Mouse (Mus musculus) limb, embryonic 15.5 days (tissue): ENCODE measurements around the gene Nbeal2. TPM values are rescaled to one million over a fixed set of nuclear protein-coding genes. Genes with fewer than 3 reads are reported as not detected.

ENCODE experiments used
- ATAC-seq: fragments of 200-750 bp; cut with Nextera tagmentation; 2 replicates; pipeline ENCODE4 v1.8.0; 2017; ENCODE audit warnings: low read depth, moderate TSS enrichment; ENCODE audit not compliant: insufficient number of reproducible peaks, low FRiP score, low TSS enrichment
- H3K27ac ChIP-seq: fragments of 300-500 bp; sonication (generic); 2 replicates; pipeline ENCODE4 v1.5.1; 2015; ENCODE audit warnings: moderate library complexity, mild to moderate bottlenecking, inconsistent platforms
- H3K27me3 ChIP-seq: fragments of 300-500 bp; sonication (generic); 2 replicates; pipeline ENCODE4 v1.6.1; 2015; ENCODE audit warnings: inconsistent platforms
- H3K36me3 ChIP-seq: fragments of 300-500 bp; sonication (generic); 2 replicates; pipeline ENCODE4 v1.6.1; 2015; ENCODE audit warnings: inconsistent platforms
- H3K4me1 ChIP-seq: fragments of 300-500 bp; sonication (generic); 2 replicates; pipeline ENCODE4 v1.6.1; 2015; ENCODE audit warnings: inconsistent platforms
- H3K4me2 ChIP-seq: fragments of 300-500 bp; sonication (generic); 2 replicates; pipeline ENCODE4 v1.6.1; 2015; ENCODE audit warnings: mild to moderate bottlenecking, inconsistent platforms
- H3K4me3 ChIP-seq: fragments of 300-500 bp; sonication (generic); 2 replicates; pipeline ENCODE4 v1.5.1; 2015; ENCODE audit warnings: mild to moderate bottlenecking, inconsistent platforms
- H3K9ac ChIP-seq: fragments of 300-500 bp; sonication (generic); 2 replicates; pipeline ENCODE4 v1.6.1; 2015; ENCODE audit warnings: inconsistent platforms
- H3K9me3 ChIP-seq: fragments of 300-500 bp; sonication (generic); 2 replicates; pipeline ENCODE4 v1.6.1; 2016; ENCODE audit warnings: inconsistent platforms
- WGBS: fragments of 180-500 bp; shearing (Covaris S2); methylation state at CpG from one replicate; pipeline ENCODE4 v1.1.7; 2015; 5-methylcytosine and 5-hydroxymethylcytosine counted together
- polyA plus RNA-seq: library from polyadenylated mRNA; unstranded; fragments of >200 nt; fragmentation: Nextera tagmentation; extraction: Ambion mirVana; gene quantifications from 2 replicates; pipeline ENCODE4 v1.2.1, GENCODE M21; 2015

Gene Nbeal2
- polyA plus RNA-seq, 1 experiment from 2014 or later, result 5.7 TPM

- Histone ChIP-seq H3K4me1 (peaks cover 38% of the 10 kb centered on the region), H3K9ac (peak within 1 kb of the TSS; percentile 73), H3K4me2 (peak within 1 kb of the TSS; percentile 62), H3K27ac (peak within 1 kb of the TSS; percentile 91), H3K4me3 (peak within 1 kb of the TSS; percentile 83), H3K27me3 (peaks cover 26% of the 10 kb centered on the region), H3K9me3 (no peaks in the 10 kb centered on the region), H3K36me3 (0 out of 2 replicates have a peak, but pooled peaks cover 8% of the 10 kb centered on the region)
- under 1% methylated on average over 52 of the region's 52 CpGs for WGBS
- ATAC-seq, result peak; percentile 94
These were observed 2.6 kb upstream of the Nbeal2 start, which contains the start of gene Ccdc12 for GRCm38 (mm10) chr9:110656249-110657221. Ccdc12 (plus strand) TSS chr9:110656503.

DNA sequence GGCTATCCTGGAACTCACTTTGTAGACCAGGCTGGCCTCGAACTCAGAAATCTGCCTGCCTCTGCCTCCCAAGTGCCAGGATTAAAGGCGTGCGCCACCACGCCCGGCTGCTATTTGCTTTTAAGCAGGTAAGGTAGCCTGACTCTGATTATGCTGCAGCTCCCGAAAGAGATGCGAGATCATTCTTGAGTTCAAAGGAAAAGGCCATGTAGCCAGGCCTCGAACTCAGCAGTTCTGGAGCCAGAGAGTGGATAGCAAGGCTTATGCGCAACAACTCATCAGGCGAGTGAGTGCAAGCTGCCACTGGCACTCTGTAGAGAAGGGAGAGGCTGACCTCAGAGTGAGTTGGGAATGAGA is 1.7 kb upstream of the Nbeal2 start:
- Histone ChIP-seq H3K36me3 (0 out of 2 replicates have a peak, but pooled peaks cover 8% of the 10 kb centered on the region), H3K4me1 (peaks cover 38% of the 10 kb centered on the region), H3K9me3 (no peaks in the 10 kb centered on the region), H3K4me2 (peak overlapping the region; percentile 62), H3K9ac (no peak overlapping the region), H3K27ac (peak overlapping the region; percentile 57), H3K4me3 (peak overlapping the region; percentile 83), H3K27me3 (peaks cover 34% of the 10 kb centered on the region)
- ATAC-seq, result no peak
- WGBS, result 83% methylated on average over 10 of the region's 10 CpGs

DNA sequence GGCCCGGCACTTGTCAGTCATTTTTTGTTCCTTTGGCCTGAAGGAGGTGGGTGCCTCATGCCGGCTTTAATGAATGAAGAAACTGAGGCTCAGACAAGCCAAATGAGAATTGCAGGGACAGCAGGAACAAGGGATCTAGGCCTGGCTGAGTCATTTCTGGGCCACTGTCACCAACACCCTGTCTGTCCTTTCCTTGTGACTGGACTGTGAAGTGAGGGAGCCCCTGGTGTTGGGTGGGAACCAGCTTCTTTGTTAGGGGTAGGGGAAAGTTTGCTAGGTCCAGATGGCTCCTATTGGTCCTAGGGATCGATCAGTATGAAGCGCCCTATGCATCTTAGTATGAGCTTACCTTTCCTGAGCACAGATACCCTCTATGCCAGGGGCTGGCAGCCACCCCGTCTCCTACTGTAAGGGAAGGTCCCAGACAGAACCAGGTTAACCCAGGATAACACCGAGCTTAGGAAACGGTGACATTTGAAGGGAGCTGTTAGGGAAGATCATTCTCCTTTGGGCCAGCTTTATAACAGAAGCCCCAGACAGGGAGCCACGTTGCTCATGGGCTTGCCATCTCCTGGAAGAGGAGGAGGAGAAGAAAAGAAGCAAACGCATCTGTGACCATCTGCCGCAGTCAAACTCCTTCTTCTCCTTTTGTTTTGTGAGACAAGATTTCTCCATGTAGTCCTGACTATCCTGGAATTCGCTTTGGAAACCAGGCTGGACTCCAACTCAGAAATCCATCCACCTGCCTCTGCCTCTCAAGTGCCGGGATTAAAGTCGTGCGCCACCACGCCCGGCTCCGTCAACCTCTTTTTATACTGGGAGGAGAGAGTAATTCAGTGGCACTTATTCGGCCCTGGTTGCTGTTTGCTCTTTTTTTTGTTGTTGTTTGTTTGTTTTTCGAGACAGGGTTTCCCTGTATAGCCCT is 1.0 kb upstream of the Nbeal2 start:
- no peak overlapping the region for H3K9ac ChIP-seq
- H3K4me2 ChIP-seq, result peak overlapping the region; percentile 99
- H3K36me3 ChIP-seq, result 0 out of 2 replicates have a peak, but pooled peaks cover 8% of the 10 kb centered on the region
- 79% methylated on average over 19 of the region's 19 CpGs for WGBS
- no peak for ATAC-seq
- peak overlapping the region; percentile 58 for H3K4me3 ChIP-seq
- H3K4me1 ChIP-seq, result peaks cover 38% of the 10 kb centered on the region
- H3K27me3 ChIP-seq, result peaks cover 37% of the 10 kb centered on the region
- H3K27ac ChIP-seq, result peak overlapping the region; percentile 38
- H3K9me3 ChIP-seq, result no peaks in the 10 kb centered on the region

DNA sequence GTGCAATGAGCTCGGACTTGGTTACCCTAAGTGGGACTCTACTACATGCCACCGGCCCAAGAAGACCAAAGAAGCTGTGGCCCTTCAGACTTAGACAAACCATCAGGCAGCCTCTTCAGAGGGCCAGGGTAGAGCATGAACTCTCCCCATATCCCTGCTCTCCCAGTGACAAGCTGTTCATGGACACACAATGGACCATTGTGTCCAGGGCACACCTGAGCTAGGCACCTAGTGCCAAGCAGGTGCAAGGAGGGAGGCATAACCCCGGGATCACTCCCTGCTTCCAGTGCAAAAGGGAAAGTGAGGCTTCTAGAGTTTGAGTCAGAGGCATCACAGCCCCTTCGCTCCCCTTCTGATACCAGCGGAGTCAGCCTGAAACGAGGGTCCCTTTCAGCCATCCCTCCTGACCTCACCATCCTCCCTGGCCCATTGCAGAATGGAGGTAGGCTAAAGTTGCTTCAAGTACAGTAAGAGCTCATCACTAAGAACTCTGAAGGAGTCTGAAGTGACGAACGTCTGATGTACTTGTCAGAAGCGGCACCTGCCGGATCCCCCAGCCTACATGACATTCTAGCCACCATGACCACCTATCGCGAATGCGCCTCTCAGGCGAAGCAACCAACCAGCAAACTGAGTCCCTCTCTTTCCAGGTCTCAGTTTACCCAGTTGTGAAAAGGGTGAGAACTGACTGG is 852 bp downstream of the Nbeal2 start:
- Histone ChIP-seq H3K4me2 (peak overlapping the region; percentile 99), H3K4me1 (peaks cover 38% of the 10 kb centered on the region), H3K27me3 (peaks cover 38% of the 10 kb centered on the region), H3K27ac (peak overlapping the region; percentile 63), H3K36me3 (no peaks in the 10 kb centered on the region), H3K4me3 (peak overlapping the region; percentile 58), H3K9ac (0 out of 2 replicates have a peak overlapping the region, but pooled peaks have one; percentile 33), H3K9me3 (no peaks in the 10 kb centered on the region)
- 23% methylated on average over 14 of the region's 14 CpGs for WGBS
- ATAC-seq, result no peak

DNA sequence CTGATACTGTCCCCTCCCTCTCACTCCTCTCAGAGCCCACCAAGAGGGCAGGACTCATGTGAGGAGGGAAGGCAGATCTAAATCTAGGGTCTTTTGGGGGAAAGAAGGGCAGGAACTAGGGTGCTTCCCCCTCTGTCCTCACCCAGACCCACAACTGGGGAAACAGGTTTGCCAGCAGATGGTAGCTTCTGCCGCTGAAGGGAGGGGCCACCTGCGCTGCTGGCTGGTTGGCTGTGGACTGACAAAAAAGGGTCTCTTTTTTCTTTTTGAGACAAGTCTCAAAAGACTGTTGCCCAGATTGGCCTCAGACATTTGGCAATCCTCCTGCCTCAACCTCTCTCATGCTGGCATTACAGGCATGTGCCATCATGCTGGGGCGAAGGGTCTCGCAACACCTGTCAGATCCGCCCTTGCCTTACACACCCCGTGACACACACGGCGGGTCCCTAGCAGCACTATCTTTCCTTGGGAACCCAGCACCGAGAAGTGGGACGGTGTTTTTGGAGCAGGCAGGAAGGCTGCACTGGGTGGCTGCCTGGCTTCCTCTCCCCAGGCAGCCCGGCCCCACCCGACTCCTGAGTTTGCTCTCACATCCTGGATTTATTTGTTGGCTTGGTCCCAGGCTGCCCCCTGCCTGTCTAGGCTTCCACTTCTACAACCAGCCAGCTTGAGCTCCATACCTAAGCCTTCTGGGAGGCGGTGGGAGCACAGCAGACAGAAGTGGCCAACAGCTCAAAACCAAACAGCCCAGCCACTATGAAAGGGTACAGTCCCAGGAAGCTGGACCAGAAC is 1.8 kb downstream of the Nbeal2 start:
- 23% methylated on average over 13 of the region's 13 CpGs for WGBS
- ATAC-seq, result no peak
- Histone ChIP-seq H3K27ac (peak overlapping the region; percentile 63), H3K4me2 (peak overlapping the region; percentile 99), H3K36me3 (no peaks in the 10 kb centered on the region), H3K9ac (no peak overlapping the region), H3K4me1 (peaks cover 34% of the 10 kb centered on the region), H3K27me3 (peaks cover 38% of the 10 kb centered on the region), H3K9me3 (no peaks in the 10 kb centered on the region), H3K4me3 (peak overlapping the region; percentile 58)

DNA sequence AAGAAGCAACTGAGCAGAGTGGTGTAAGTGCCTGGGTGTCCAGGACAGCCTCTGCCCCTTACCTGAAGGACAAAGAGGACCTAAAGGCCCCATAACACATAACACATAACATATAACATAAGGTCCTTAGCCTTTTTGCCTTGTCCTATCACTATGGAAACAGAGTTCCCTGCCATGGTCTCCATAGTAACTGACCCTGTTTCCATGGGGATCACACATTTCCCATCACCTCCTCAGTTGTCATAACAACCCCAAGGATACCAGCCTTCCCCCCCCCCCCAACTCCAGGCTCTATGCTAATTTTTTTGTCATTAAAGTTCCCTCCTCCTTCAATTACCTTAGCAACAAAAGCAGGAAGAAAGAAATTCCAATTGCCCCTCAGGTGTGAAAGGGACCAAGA is 4.2 kb downstream of the Nbeal2 start:
- Histone ChIP-seq H3K9ac (no peak overlapping the region), H3K36me3 (no peaks in the 10 kb centered on the region), H3K27ac (no peak overlapping the region), H3K9me3 (no peaks in the 10 kb centered on the region), H3K4me3 (no peak overlapping the region), H3K4me2 (no peak overlapping the region), H3K27me3 (peaks cover 38% of the 10 kb centered on the region), H3K4me1 (peaks cover 26% of the 10 kb centered on the region)
- no peak for ATAC-seq

DNA sequence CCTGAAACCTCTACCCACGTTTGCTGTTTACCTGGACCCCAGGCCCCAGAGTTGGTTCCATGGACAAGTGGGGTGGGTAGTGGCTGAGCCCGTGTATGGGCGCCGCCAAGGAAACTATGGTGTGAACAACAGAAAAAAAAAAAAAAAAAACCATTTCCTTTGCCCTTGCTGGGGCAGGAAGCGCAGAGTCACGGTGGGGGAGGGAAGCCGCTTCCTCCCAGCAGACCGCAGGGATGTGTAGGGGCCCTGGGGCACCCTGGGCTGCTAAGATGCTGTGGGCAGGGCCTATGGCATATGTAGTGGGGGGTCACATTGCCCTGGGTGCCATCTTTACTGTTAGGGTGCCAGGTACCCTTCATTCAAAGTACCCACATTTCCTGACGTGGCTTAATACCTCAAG is 8.7 kb downstream of the Nbeal2 start:
- no peak overlapping the region for H3K4me3 ChIP-seq
- 71% methylated on average over 9 of the region's 9 CpGs for WGBS
- no peaks in the 10 kb centered on the region for H3K36me3 ChIP-seq
- no peak overlapping the region for H3K4me2 ChIP-seq
- no peak overlapping the region for H3K9ac ChIP-seq
- ATAC-seq, result no peak
- no peaks in the 10 kb centered on the region for H3K4me1 ChIP-seq
- H3K27me3 ChIP-seq, result peaks cover 3% of the 10 kb centered on the region; the same call in 1 of the 2 replicates
- H3K27ac ChIP-seq, result no peak overlapping the region
- no peaks in the 10 kb centered on the region for H3K9me3 ChIP-seq

DNA sequence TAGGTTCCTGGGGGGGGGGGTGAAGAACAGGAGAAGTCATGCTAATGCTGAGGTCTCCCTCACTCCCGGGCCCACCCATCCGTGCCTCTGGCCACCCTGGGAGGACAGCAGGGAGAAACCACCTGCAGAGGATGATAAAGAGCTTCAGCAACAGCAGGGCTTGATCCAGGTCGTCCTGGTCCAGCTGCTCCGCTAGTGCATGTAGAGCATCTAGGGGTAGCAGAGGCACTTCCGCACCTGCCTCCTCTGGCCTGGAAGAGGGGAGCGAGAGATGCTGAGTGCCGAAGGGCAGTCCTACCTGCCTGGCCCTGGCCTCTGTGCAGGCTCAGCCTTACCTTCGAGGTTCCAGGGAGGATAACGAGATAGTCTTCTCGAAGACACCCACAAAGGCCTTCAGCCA is 9.7 kb downstream of the Nbeal2 start:
- 84% methylated on average over 10 of the region's 10 CpGs for WGBS
- no peaks in the 10 kb centered on the region; the same call in 1 of the 2 replicates for H3K27me3 ChIP-seq
- H3K27ac ChIP-seq, result no peak overlapping the region
- no peaks in the 10 kb centered on the region for H3K4me1 ChIP-seq
- no peak overlapping the region for H3K9ac ChIP-seq
- no peak for ATAC-seq
- H3K36me3 ChIP-seq, result no peaks in the 10 kb centered on the region
- no peak overlapping the region for H3K4me2 ChIP-seq
- H3K4me3 ChIP-seq, result no peak overlapping the region
- no peaks in the 10 kb centered on the region for H3K9me3 ChIP-seq

DNA sequence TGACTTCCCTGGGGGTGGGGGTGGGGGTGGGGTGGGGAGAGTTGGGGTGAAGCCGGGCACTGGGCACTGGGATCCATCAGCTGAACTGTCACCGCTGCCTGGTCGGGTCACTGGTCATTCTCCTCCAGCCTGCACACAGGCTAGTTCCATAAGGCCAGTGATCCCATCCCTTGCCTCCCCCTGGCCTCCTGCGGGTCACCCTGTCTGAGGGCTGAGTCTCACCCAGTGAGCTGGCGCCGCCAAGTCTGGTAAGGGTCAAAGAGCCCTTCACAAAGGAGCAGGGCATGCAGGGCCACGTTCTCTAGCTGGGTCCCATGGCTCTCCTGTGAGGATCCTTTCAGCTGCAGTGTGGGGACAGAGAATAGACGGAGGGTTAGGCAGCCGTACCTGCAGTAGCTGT is 10.2 kb downstream of the Nbeal2 start:
- ATAC-seq, result no peak

GRCm38 (mm10) chr9:110642812-110643524 is 11.0 kb downstream of the Nbeal2 start:
- H3K9me3 ChIP-seq, result no peaks in the 10 kb centered on the region
- 43% methylated on average over 5 of the region's 5 CpGs for WGBS
- H3K36me3 ChIP-seq, result no peaks in the 10 kb centered on the region; the same call in 1 of the 2 replicates
- H3K4me2 ChIP-seq, result no peak overlapping the region
- no peak overlapping the region for H3K4me3 ChIP-seq
- no peak for ATAC-seq
- no peaks in the 10 kb centered on the region; the same call in 1 of the 2 replicates for H3K27me3 ChIP-seq
- no peak overlapping the region for H3K27ac ChIP-seq
- H3K9ac ChIP-seq, result no peak overlapping the region
- no peaks in the 10 kb centered on the region for H3K4me1 ChIP-seq

More for the DNA sequence above, 10.2 kb downstream of the Nbeal2 start:
- H3K9ac ChIP-seq, result no peak overlapping the region
- 63% methylated on average over 9 of the region's 9 CpGs for WGBS
- no peaks in the 10 kb centered on the region for H3K36me3 ChIP-seq
- H3K27me3 ChIP-seq, result no peaks in the 10 kb centered on the region; the same call in 1 of the 2 replicates
- no peak overlapping the region for H3K4me2 ChIP-seq
- no peaks in the 10 kb centered on the region for H3K9me3 ChIP-seq
- H3K27ac ChIP-seq, result no peak overlapping the region
- no peak overlapping the region for H3K4me3 ChIP-seq
- H3K4me1 ChIP-seq, result no peaks in the 10 kb centered on the region
